Mouse (Mus musculus) thymus, postnatal 0 days (tissue): ENCODE data around the gene Akap6. TPM values are rescaled to one million over a fixed set of nuclear protein-coding genes. Genes with fewer than 3 reads are reported as not detected.
A peak's percentile ranks its signal among the peaks of the same experiment; 100 is the strongest.

Experiments
- DNase-seq: peaks from one replicate; pipeline ENCODE4 v3.0.0-alpha.2; 2015; ENCODE audit warnings: low spot score
- polyA plus RNA-seq: library from polyadenylated mRNA; unstranded; fragments of >200 nt; fragmentation: Nextera tagmentation; extraction: Ambion mirVana; gene quantifications from 2 replicates; pipeline ENCODE4 v1.2.1, GENCODE M21; 2015

The Akap6 gene
- polyA plus RNA-seq, 1 experiment from 2014 or later: 0.53 TPM

DNA sequence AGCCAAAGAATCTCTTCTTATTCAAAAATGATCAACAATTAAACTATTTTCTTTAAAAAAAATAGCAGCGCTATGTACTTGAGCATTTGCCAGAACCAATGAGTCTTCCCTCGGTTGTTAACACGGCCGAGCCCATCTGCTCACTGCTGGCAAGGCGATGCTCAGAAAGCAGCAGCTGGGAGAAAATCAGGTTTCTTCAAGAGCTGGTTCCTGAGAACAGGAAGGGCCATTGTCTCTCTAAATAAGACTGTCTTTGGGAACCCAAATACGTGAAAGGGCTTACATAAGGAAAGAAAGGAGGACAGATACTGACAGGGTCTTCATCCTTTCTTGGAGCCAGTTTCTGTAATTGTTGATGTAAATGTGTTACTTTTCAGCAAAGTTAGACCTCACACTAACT lies 75.2 kb downstream of the Akap6 start:
- no peak for DNase-seq

DNA sequence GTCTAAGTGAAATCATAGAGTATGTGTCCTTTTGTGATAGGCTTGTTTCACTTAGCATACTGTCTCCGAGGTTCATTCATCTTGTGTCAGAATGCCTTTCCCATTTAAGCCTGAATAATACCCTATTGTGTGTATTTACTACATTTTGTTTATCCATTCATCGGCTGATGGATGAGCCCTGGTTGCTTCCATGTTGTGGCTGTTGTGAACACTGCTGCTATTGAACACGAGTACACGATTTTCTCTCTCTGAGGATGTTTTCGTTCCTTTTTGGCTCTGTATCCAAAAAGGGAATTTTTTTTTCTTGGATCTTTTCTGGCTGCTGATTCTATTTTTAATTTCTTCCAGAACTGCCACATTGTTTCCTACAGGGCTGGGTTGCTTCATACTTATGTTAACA lies 81.0 kb downstream of the Akap6 start:
- no peak for DNase-seq

GRCm38 (mm10) chr12:52781066-52781465 lies 81.9 kb downstream of the Akap6 start:
- DNase-seq: no peak

- peak; percentile 67 for DNase-seq
Observed at GRCm38 (mm10) chr12:52782902-52783441, 83.8 kb downstream of the Akap6 start.

DNA sequence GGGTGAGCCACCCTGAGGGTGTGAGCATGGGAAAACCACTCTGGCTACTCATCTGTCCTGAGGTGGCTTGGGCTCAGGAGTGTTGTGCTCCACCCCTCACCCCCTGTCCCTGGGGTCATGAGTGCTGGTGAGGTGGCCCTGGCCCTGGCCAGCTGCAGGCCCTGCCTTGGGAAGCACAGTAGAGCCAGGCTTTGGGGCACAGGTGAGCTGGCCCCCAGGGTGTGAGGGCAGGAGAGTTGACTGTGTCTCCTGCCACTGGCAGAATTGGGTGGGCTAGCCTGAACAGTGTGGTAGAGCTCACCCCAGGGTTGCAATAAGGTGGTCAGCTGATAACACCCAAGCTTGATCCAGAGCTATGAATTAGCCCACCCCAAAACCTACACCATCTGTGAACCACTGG lies 86.0 kb downstream of the Akap6 start:
- no peak for DNase-seq

DNA sequence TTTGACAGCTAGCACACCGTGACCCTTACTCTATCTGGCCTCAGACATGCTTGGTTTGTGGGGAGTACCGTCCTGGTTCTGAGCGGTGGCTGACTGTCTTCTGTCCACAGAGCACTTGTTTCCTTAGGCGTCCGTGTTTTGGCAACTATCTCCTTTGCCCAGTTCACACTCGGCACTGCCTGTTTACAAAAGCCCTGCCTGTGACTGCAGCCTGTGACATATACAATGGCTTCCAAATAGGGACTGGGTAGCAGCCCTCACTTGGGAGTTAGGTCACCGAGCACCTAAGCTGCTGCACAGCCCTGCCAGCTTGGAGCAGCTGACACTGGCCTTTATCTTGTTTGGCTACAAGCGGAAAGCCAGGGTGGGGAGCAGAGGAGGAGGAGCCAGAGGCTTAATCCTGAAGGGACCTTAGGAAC lies 91.2 kb downstream of the Akap6 start:
- DNase-seq: no peak

DNA sequence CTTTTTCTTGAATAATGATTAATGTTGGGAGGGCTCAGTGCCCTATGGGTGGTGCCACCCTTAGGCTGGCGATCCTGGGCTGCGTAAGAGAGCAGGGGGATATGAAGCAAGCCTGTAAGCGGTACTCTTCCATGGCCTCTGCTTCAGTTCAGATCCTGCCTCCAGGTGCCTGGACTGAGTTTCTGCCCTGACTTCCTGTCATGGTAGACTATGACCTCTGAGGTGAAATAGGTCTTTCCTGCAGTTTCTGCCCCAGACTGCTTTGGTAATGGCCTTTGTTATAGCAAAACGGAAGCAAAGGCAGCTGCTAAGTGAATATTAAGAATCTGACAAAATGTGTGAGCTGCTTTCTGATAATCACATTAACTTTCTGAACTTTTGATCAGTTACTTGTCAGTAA lies 94.9 kb downstream of the Akap6 start:
- DNase-seq: no peak

- DNase-seq: no peak
Observed at GRCm38 (mm10) chr12:52795551-52796470, 96.6 kb downstream of the Akap6 start.

GRCm38 (mm10) chr12:52796471-52796795 lies 97.2 kb downstream of the Akap6 start:
- peak; percentile 77 for DNase-seq

- no peak for DNase-seq
Observed at GRCm38 (mm10) chr12:52799717-52800116, 100.5 kb downstream of the Akap6 start.

DNA sequence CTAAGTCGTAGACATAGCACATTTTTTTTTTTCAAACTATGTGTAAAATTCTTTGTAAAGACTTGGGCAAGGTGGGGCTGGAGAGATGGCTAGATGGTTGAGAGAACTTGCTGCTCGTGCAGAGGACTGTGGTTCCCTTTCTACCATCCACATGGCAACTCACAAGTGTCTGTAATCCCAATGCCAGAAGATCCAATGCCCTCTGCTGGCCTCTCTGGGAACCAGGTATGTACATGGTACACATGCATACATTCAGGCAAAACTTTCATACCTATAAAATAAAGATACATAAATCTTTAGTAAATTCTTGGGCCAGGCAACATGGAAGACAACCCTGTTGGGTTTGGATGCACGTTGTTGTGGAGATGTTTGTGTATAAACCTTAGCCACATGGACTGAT lies 107.1 kb downstream of the Akap6 start:
- no peak for DNase-seq

GRCm38 (mm10) chr12:52818588-52818987 lies 119.4 kb downstream of the Akap6 start:
- peak; percentile 29 for DNase-seq

DNA sequence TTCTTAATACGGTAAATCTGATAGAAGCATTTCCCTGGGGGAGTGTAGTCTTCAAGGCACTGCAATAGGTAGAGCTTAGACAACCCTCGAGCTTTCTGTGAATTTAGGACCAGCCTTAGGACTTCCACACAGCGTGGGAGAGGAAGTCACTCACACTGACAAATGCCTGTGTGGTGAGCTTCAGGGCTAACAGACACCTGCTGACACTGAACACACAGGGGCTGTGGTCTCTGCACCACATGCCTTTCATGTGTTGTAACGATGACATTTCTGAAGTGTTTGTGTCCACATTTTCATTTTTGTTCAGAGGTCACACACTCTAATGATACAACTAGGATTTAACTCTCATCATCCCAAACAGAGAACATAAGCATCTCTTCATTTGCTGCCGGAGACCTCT lies 125.6 kb downstream of the Akap6 start:
- peak; percentile 60 for DNase-seq

GRCm38 (mm10) chr12:52828944-52829736 lies 130.0 kb downstream of the Akap6 start:
- DNase-seq: peak; percentile 41

- peak; percentile 15 for DNase-seq
Observed at GRCm38 (mm10) chr12:52831782-52832181, 132.6 kb downstream of the Akap6 start.

- DNase-seq: peak; percentile 84
Observed at GRCm38 (mm10) chr12:52832230-52832629, 133.0 kb downstream of the Akap6 start.

DNA sequence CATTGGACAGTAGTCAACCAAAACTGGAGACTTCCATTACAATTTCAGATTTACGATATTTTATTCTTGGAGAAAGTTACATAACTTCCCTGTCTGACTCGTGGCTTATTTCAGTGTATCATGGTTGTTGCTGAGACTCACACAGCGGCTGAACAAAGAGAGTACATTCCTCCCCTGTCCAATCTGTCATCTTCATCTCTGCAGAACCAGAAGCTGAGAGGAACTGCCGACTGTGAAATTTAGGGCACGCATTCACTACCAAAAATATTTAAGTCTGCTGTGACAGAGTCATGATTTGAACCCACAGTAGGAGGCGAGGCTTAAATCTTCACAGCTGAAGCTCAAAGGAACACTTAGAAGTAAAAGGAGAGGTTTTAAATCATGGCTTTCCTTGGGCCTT lies 134.0 kb downstream of the Akap6 start:
- DNase-seq: no peak

DNA sequence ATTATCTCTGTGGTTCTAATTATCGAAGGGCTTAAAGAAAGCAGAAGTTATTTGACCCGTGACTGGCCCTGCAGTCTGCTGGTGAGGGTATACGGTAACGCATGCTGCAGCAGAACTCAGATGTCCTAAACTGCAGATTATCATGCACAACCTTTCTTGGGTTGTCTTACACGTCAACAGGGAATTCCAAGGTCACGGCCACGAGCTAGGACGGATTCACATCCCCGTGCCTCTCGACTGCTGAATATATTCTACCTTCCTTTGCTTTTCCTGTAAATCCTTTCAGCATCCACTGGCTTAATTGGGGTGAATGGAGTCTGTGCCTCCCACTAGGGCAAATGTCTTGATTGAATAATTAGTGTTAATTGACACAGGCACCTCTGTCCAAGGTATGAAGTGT lies 134.9 kb downstream of the Akap6 start:
- DNase-seq: no peak

DNA sequence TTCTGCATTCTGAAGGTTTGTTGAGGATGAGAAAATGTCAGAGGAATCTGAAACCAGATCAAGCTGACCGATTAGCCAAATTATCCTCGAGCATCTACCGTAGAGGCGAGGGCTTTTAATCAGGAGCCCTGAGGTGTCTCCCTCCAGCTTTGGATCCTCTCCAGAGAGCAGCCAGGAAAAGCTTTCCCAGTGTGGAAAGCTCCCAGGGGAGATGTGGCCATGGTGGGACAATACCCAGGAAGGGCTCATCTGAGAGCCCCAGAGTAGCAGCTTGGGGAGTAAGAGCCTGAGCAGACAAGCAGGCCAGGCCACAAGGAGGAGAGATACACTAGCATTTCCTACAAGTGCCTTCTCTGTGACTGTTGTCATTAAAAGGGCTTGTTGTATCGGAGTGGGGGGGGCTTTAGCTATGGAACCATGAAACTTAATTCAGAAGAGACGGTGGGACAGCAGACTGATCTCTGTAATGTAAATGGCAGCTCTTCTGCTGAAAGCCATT lies 135.6 kb downstream of the Akap6 start:
- DNase-seq: no peak

DNA sequence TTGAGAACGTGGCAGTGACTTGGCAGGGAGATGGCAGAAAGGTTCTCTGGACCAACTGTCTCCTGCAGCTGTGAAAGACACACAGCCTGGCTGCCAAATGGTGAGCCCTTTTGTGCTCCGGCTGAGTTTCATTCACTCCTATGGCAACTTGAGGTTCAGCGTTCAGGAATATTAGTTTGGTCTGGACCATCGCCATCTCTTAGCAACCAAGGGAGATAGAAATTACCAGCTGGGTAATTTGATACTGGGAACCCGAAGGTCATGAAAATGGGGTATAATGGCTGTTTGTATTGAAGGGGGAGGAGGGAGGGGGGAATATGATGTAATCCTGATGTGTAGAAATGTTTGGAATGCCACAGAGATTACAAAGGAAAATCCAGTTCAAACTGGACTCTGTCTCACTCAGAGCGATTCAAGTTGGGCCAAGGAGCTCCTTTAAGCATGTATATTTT lies 136.1 kb downstream of the Akap6 start:
- DNase-seq: no peak

GRCm38 (mm10) chr12:52835914-52836546 lies 136.8 kb downstream of the Akap6 start:
- DNase-seq: no peak
